Mouse (Mus musculus): Measurements from ENCODE around the gene Ttc39d. TPM values are rescaled to one million over a fixed set of nuclear protein-coding genes. Genes with fewer than 3 reads are reported as not detected.

Ttc39d gene
- polyA plus RNA-seq, 1 experiment from 2014 or later = 0.19 TPM

DNA sequence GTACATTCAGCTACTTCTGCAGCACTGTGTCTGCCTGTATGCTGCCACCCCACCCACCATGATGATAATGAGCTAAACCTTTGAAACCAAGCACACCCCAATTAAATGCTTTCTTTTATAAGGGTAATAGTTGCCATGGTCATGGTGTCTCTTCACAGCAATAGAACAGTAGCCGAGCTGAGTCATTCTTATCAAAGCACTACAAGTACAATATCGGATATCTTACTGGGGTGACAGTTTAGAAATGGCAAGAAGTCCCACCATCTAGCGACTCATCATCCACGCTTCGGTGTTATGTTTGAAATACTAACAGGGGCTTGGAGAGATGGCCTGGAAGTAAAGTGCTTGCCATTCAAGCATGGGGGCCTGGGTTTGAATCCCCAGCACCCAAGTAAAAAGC lies 26.6 kb downstream of the Ttc39d start:
- Histone ChIP-seq H3K9ac (ENCODE audit: low read depth, low read length) (no peak overlapping the region), H3K4me3 (ENCODE audit: low read depth, low read length) (no peak overlapping the region), H3K9me3 (ENCODE audit: control insufficient read depth, low read length) (no peaks in the 10 kb centered on the region), H3K4me2 (ENCODE audit: low read depth, low read length) (no peak overlapping the region), H3K4me1 (ENCODE audit: control insufficient read depth, insufficient read depth, low read length) (no peaks in the 10 kb centered on the region), H3K27me3 (replicated peaks; ENCODE audit: control insufficient read depth, insufficient read depth, low read length) (no peaks in the 10 kb centered on the region), H3K27ac (replicated peaks; ENCODE audit: low read depth, low read length) (no peak overlapping the region), H3K36me3 (ENCODE audit: control insufficient read depth, insufficient read depth, low read length) (peaks cover 27% of the 10 kb centered on the region)
- DNase-seq (ENCODE audit: low spot score) (no peak), ATAC-seq (ENCODE audit: low read depth) (no peak)
- 90% methylated on average over 5 of the region's 5 CpGs for WGBS

DNA sequence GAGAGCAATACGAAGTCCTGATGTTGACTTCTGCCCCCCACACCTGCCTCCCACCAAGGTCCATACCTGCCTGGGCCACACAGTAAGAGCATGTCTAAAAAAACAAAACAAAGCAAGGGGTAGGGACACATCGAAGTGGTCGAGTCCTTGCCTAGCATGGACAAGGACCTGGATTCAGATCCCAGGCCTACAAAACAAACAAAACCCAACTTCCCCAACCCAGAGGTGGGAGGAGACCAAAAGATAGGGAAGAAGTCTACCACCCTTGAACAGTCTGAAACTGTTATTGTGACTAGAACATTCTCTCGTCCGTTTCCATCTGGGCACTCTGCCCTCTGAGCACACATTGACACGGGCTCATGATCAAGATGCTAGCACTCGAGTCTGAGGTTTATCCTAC lies 27.1 kb downstream of the Ttc39d start:
- no peak overlapping the region for H3K9ac ChIP-seq (ENCODE audit: low read depth, low read length)
- no peaks in the 10 kb centered on the region for H3K9me3 ChIP-seq (ENCODE audit: control insufficient read depth, low read length)
- H3K4me2 ChIP-seq (ENCODE audit: low read depth, low read length) = no peak overlapping the region
- H3K36me3 ChIP-seq (ENCODE audit: control insufficient read depth, insufficient read depth, low read length) = peaks cover 27% of the 10 kb centered on the region
- H3K27ac ChIP-seq (replicated peaks; ENCODE audit: low read depth, low read length) = no peak overlapping the region
- no peak for ATAC-seq (ENCODE audit: low read depth)
- no peak overlapping the region for H3K4me3 ChIP-seq (ENCODE audit: low read depth, low read length)
- 85% methylated on average over 7 of the region's 7 CpGs for WGBS
- DNase-seq (ENCODE audit: low spot score) = no peak
- no peaks in the 10 kb centered on the region for H3K4me1 ChIP-seq (ENCODE audit: control insufficient read depth, insufficient read depth, low read length)
- H3K27me3 ChIP-seq (replicated peaks; ENCODE audit: control insufficient read depth, insufficient read depth, low read length) = no peaks in the 10 kb centered on the region

DNA sequence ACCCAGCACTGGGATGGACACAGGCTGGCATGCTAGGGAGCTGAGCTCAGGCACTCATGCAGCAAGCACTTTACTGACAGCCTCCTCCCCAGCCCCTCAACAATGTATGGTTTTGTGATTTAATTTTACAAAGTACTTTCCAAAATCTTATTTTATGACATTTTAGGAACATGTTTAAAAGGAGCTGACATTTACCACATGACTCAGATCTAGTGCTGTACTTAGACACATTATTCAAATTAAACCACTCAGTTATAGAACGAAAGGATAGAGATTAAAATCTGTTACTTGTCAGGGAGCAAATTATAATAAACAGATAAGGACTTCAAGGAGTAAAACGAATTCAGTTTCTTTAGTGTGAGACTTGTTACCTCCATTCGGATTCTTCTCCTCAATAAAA lies 28.2 kb downstream of the Ttc39d start:
- ATAC-seq (ENCODE audit: low read depth) = no peak
- WGBS = 82% methylated on average over 3 of the region's 3 CpGs

DNA sequence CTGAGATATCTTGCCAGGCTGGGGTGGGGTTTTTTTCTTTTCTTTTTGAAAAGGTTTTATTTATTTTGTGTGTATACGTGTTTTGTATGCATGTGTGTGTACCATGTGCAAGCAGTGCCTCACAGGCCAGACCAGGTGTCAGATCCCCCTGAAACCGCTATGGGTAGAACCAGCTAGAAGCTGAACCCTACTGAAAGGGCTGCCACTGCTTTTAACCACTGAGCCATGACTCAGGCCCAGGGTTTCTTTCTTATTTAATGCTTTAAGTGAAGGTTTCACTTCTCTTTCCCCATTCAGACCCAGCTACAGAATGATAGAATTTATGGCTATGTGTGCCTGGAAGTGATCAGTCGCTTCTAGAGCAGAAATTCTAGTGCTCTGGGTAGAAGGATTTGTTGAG lies 29.5 kb downstream of the Ttc39d start:
- ATAC-seq (ENCODE audit: low read depth) (no peak), DNase-seq (ENCODE audit: low spot score) (no peak)
- no peak overlapping the region for H3K4me2 ChIP-seq (ENCODE audit: low read depth, low read length)
- H3K27me3 ChIP-seq (replicated peaks; ENCODE audit: control insufficient read depth, insufficient read depth, low read length) = no peaks in the 10 kb centered on the region
- no peaks in the 10 kb centered on the region for H3K4me1 ChIP-seq (ENCODE audit: control insufficient read depth, insufficient read depth, low read length)
- 92% methylated on average over 3 of the region's 3 CpGs for WGBS
- H3K4me3 ChIP-seq (ENCODE audit: low read depth, low read length) = no peak overlapping the region
- H3K27ac ChIP-seq (replicated peaks; ENCODE audit: low read depth, low read length) = no peak overlapping the region
- H3K9ac ChIP-seq (ENCODE audit: low read depth, low read length) = no peak overlapping the region
- peaks cover 49% of the 10 kb centered on the region for H3K36me3 ChIP-seq (ENCODE audit: control insufficient read depth, insufficient read depth, low read length)
- H3K9me3 ChIP-seq (ENCODE audit: control insufficient read depth, low read length) = no peaks in the 10 kb centered on the region

More for the DNA sequence above, 28.2 kb downstream of the Ttc39d start:
- no peak overlapping the region for H3K4me3 ChIP-seq (ENCODE audit: low read depth, low read length)
- H3K9me3 ChIP-seq (ENCODE audit: control insufficient read depth, low read length) = no peaks in the 10 kb centered on the region
- DNase-seq (ENCODE audit: low spot score) = no peak
- no peaks in the 10 kb centered on the region for H3K27me3 ChIP-seq (replicated peaks; ENCODE audit: control insufficient read depth, insufficient read depth, low read length)
- H3K36me3 ChIP-seq (ENCODE audit: control insufficient read depth, insufficient read depth, low read length) = peaks cover 37% of the 10 kb centered on the region
- no peaks in the 10 kb centered on the region for H3K4me1 ChIP-seq (ENCODE audit: control insufficient read depth, insufficient read depth, low read length)
- H3K4me2 ChIP-seq (ENCODE audit: low read depth, low read length) = no peak overlapping the region
- H3K27ac ChIP-seq (replicated peaks; ENCODE audit: low read depth, low read length) = no peak overlapping the region
- no peak overlapping the region for H3K9ac ChIP-seq (ENCODE audit: low read depth, low read length)

DNA sequence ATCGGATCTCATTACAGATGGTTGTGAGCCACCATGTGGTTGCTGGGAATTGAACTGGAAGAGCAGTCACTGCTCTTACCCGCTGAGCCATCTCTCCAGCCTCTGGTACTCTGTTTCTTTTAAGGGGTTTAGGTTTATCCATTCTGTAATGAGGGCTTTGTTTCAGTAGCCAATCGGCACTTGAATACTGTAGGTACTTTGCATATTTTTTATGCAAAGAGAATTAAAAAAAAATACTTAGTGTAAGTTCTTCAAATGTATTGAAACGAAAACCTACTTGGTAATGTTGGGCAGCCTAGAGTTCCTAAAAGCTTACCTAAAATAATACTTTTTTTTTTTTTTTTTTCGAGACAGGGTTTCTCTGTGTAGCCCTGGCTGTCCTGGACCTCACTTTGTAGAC lies 30.2 kb downstream of the Ttc39d start:
- no peaks in the 10 kb centered on the region for H3K27me3 ChIP-seq (replicated peaks; ENCODE audit: control insufficient read depth, insufficient read depth, low read length)
- H3K4me2 ChIP-seq (ENCODE audit: low read depth, low read length) = no peak overlapping the region
- no peak overlapping the region for H3K4me3 ChIP-seq (ENCODE audit: low read depth, low read length)
- no peak for DNase-seq (ENCODE audit: low spot score)
- H3K9me3 ChIP-seq (ENCODE audit: control insufficient read depth, low read length) = no peaks in the 10 kb centered on the region
- no peaks in the 10 kb centered on the region for H3K4me1 ChIP-seq (ENCODE audit: control insufficient read depth, insufficient read depth, low read length)
- H3K9ac ChIP-seq (ENCODE audit: low read depth, low read length) = no peak overlapping the region
- WGBS = 95% methylated on average over 5 of the region's 5 CpGs
- ATAC-seq (ENCODE audit: low read depth) = no peak
- no peak overlapping the region for H3K27ac ChIP-seq (replicated peaks; ENCODE audit: low read depth, low read length)
- H3K36me3 ChIP-seq (ENCODE audit: control insufficient read depth, insufficient read depth, low read length) = peaks cover 55% of the 10 kb centered on the region

DNA sequence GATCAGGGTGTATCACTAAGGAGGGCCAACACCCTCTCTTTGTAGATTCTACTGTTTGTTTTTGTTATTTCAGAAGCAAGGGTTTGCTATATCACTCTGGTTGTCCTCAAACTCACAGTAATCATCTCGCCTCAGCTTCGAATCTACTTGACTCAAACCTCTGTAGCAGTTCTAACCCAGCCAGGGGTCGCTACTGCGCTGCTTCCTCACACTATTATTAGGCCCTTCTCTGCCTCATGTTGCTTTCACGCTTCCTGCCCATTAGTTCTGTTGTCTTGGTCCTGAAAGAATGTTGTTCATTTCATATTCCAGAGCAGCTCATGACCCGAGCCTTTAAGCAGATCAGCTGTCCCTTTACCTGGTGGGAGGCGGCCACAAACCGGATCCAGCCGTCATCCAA lies 34.3 kb downstream of the Ttc39d start:
- WGBS = 92% methylated on average over 9 of the region's 9 CpGs
- Histone ChIP-seq H3K36me3 (ENCODE audit: control insufficient read depth, insufficient read depth, low read length) (peaks cover 93% of the 10 kb centered on the region), H3K4me1 (ENCODE audit: control insufficient read depth, insufficient read depth, low read length) (no peaks in the 10 kb centered on the region), H3K4me3 (ENCODE audit: low read depth, low read length) (no peak overlapping the region), H3K27me3 (replicated peaks; ENCODE audit: control insufficient read depth, insufficient read depth, low read length) (no peaks in the 10 kb centered on the region), H3K4me2 (ENCODE audit: low read depth, low read length) (no peak overlapping the region), H3K9me3 (ENCODE audit: control insufficient read depth, low read length) (no peaks in the 10 kb centered on the region), H3K27ac (replicated peaks; ENCODE audit: low read depth, low read length) (no peak overlapping the region), H3K9ac (ENCODE audit: low read depth, low read length) (no peak overlapping the region)
- ATAC-seq (ENCODE audit: low read depth) = no peak
- DNase-seq (ENCODE audit: low spot score) = no peak

DNA sequence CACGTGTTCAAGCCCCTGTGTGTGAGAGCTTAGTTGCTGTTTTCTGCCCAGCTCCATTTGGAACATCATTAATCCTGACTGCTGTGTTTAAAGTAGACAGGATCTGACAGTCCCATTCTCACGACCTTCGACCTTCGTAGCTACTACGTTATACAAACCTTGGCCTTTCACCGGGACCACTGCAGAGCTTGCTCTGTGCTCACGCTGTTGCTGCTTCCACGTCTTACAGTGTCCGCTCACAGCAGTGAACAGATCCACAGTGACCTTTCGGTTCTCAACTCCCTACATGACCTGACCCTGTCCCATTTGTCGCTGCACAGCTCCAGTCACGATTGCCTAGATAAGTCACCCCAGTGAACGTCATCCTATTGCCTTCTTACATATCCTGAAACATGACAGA lies 35.9 kb downstream of the Ttc39d start:
- 79% methylated on average over 13 of the region's 13 CpGs for WGBS
- peaks cover 97% of the 10 kb centered on the region for H3K36me3 ChIP-seq (ENCODE audit: control insufficient read depth, insufficient read depth, low read length)
- no peaks in the 10 kb centered on the region for H3K4me1 ChIP-seq (ENCODE audit: control insufficient read depth, insufficient read depth, low read length)
- DNase-seq (ENCODE audit: low spot score) (no peak), ATAC-seq (ENCODE audit: low read depth) (no peak)
- no peak overlapping the region for H3K4me3 ChIP-seq (ENCODE audit: low read depth, low read length)
- no peaks in the 10 kb centered on the region for H3K9me3 ChIP-seq (ENCODE audit: control insufficient read depth, low read length)
- no peak overlapping the region for H3K27ac ChIP-seq (replicated peaks; ENCODE audit: low read depth, low read length)
- H3K27me3 ChIP-seq (replicated peaks; ENCODE audit: control insufficient read depth, insufficient read depth, low read length) = no peaks in the 10 kb centered on the region
- no peak overlapping the region for H3K9ac ChIP-seq (ENCODE audit: low read depth, low read length)
- H3K4me2 ChIP-seq (ENCODE audit: low read depth, low read length) = no peak overlapping the region

DNA sequence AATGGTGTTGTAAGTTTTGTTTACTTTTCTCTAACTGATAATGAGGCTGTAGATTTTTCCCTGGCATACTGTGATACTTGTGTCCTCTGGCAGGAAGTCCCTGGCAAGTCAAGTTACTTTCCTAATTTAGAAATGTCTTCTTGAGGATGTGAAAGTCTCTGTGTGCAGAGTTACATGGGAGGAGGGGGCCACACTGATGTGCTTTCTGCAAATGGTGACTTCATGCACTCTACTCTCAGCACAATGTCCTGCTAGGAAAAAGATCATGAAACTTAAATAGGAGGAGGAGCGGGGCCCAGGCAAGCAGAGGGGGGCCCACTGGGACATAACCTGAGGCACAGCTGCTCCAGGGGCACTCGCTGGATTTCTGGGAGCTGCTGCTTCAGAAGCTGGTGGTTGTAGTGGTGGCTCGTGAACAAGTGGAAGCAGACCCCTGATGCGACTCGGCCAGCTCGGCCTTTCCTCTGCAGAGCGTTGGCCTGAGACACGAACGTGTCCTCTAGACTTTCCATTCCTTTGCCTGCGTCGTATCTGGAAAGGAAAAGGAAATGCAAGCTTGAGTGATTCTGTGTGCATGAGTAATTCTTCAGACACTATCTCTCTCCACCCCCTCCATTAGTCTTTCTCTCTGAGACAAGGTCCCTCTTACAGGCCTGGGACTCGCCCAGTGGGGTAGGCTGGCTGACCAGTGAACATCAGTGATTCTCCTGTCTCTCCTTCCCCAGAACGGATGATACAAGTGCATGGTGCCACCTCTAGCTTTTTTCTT lies 45.7 kb downstream of the Ttc39d start:
- DNase-seq (ENCODE audit: low spot score) = no peak
- no peak overlapping the region for H3K4me3 ChIP-seq (ENCODE audit: low read depth, low read length)
- H3K27me3 ChIP-seq (replicated peaks; ENCODE audit: control insufficient read depth, insufficient read depth, low read length) = no peaks in the 10 kb centered on the region
- no peaks in the 10 kb centered on the region for H3K9me3 ChIP-seq (ENCODE audit: control insufficient read depth, low read length)
- no peak for ATAC-seq (ENCODE audit: low read depth)
- peaks cover 95% of the 10 kb centered on the region for H3K36me3 ChIP-seq (ENCODE audit: control insufficient read depth, insufficient read depth, low read length)
- H3K27ac ChIP-seq (replicated peaks; ENCODE audit: low read depth, low read length) = no peak overlapping the region
- H3K9ac ChIP-seq (ENCODE audit: low read depth, low read length) = no peak overlapping the region
- WGBS = 95% methylated on average over 10 of the region's 13 CpGs
- H3K4me1 ChIP-seq (ENCODE audit: control insufficient read depth, insufficient read depth, low read length) = no peaks in the 10 kb centered on the region
- H3K4me2 ChIP-seq (ENCODE audit: low read depth, low read length) = no peak overlapping the region

DNA sequence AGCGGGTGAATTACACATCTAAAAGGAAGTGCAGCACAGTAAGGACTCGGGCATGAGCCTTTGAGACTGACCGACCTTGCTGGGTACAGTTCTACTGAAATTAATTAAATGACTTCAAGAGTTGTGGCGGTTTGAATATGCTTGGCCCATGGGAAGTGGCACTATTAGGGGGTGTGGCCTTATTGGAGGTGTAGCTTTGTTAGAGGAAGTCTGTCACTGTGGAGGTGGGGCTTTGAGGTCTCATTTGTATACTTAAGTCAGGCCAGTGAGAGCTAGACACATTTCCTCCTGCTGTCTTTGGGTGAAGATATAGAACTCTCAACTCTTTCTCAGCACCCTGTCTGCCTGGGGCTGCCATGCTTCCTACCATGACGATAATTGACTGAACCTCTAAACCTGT lies 47.2 kb downstream of the Ttc39d start:
- Histone ChIP-seq H3K9me3 (ENCODE audit: control insufficient read depth, low read length) (no peaks in the 10 kb centered on the region), H3K36me3 (ENCODE audit: control insufficient read depth, insufficient read depth, low read length) (peaks cover 97% of the 10 kb centered on the region), H3K4me3 (ENCODE audit: low read depth, low read length) (no peak overlapping the region), H3K27me3 (replicated peaks; ENCODE audit: control insufficient read depth, insufficient read depth, low read length) (no peaks in the 10 kb centered on the region), H3K4me1 (ENCODE audit: control insufficient read depth, insufficient read depth, low read length) (no peaks in the 10 kb centered on the region), H3K9ac (ENCODE audit: low read depth, low read length) (no peak overlapping the region), H3K4me2 (ENCODE audit: low read depth, low read length) (no peak overlapping the region), H3K27ac (replicated peaks; ENCODE audit: low read depth, low read length) (no peak overlapping the region)
- ATAC-seq (ENCODE audit: low read depth) (no peak), DNase-seq (ENCODE audit: low spot score) (no peak)
- 95% methylated on average over 5 of the region's 5 CpGs for WGBS
